10 mouse cellular contexts compared by ENCODE assay signal in the genomic region with DNA sequence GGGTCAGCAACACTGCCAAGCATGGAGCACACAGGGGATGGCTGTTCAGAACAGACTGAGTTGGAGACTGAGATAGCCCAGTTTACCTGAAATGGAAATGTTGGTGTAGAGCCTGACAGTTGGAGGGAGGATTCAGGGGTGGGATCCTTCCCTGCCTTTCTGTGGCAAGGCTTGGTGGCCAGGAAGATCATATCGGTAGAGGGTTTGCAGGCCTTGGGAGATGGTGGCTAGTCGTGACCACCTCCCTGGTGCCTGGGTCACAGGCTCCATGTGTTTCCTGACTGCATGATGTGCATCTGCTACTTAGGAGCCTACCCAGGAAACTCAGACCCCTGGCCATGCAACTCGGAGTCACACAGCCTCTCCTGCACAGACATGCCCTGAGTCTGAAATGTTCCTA.
DNase-seq lines count a peak whose midpoint lies in the region; ATAC-seq and TF ChIP-seq lines count a peak whose summit lies in the region.
"Had no signal": no experiment of that assay in that cellular context is flagged by ENCODE, and none has a peak within 500 bp of the region (broad histone marks: within the 10 kb centered on the region; RNA-seq: fewer than 3 reads in every experiment).

No protein-coding gene starts in this region.

- no peaks in the 10 kb centered on the region for H3K79me2 ChIP-seq in heart, adult 2 months (replicated peaks; ENCODE audit: control insufficient read depth, insufficient read depth, low read length)

- ATAC-seq in lung, embryonic 16.5 days (ENCODE audit: low read depth): no peak; the same call in 1 of the 2 replicates
- no peak for ATAC-seq in stomach, embryonic 16.5 days (ENCODE audit: insufficient read depth, low FRiP score)
- ATAC-seq: liver, embryonic 12.5 days had no signal

- H3K9me3 ChIP-seq in lung, embryonic 16.5 days (ENCODE audit: control insufficient read depth, low read length): no peaks in the 10 kb centered on the region
- no peaks in the 10 kb centered on the region for H3K9me3 ChIP-seq in stomach, embryonic 16.5 days (replicated peaks; ENCODE audit: control insufficient read depth, low read length)
- H3K9me3 ChIP-seq: liver, embryonic 12.5 days had no signal

- H3K4me1 ChIP-seq in heart, adult 2 months (ENCODE audit: control insufficient read depth, insufficient read depth, low read length): peaks cover 8% of the 10 kb centered on the region
- peaks cover 16% of the 10 kb centered on the region for H3K4me1 ChIP-seq in lung, embryonic 16.5 days (replicated peaks; ENCODE audit: control insufficient read depth, insufficient read depth, low read length)
- peaks cover 12% of the 10 kb centered on the region for H3K4me1 ChIP-seq in stomach, embryonic 16.5 days (ENCODE audit: control insufficient read depth, insufficient read depth, low read length)

- TF ChIP-seq CTCF in heart, adult 2 months (IDR thresholded peaks at IDR 0.05): no peak

- intact Hi-C loops in heart, adult 2 months (cut with DNase I): loop anchor here (2.0 kb wide), 1 partner anchor 89 kb away; no protein-coding TSS in a partner anchor
- intact Hi-C loops in heart, postnatal 36 days (cut with DNase I): loop anchor here (2.0 kb wide), 2 partner anchors 35 to 37 kb away; no protein-coding TSS in a partner anchor

- DNase-seq in heart, adult 2 months: no peak
- DNase-seq in heart, postnatal 36 days: no peak
- peak; percentile 9 for DNase-seq in kidney, adult 18-20 months
- no peak for DNase-seq in kidney, postnatal 4 days
- no peak for DNase-seq in lung, postnatal 36 days
- DNase-seq in natural killer cell, adult 2 months (ENCODE audit: low spot score in 2 of 2): no peak

- no peaks in the 10 kb centered on the region for H3K36me3 ChIP-seq in heart, adult 2 months (ENCODE audit: control insufficient read depth, insufficient read depth, low read length)
- no peaks in the 10 kb centered on the region for H3K36me3 ChIP-seq in lung, embryonic 16.5 days (ENCODE audit: control insufficient read depth, insufficient read depth, low read length)
- no peaks in the 10 kb centered on the region for H3K36me3 ChIP-seq in stomach, embryonic 16.5 days (ENCODE audit: control insufficient read depth, insufficient read depth, low read length)
- H3K36me3 ChIP-seq: liver, embryonic 12.5 days had no signal

- WGBS in heart, adult 2 months: 80% methylated on average over 3 of the region's 3 CpGs
- WGBS in lung, embryonic 16.5 days: 70% methylated on average over 3 of the region's 3 CpGs
- 74% methylated on average over 3 of the region's 3 CpGs for WGBS in stomach, embryonic 16.5 days

- no peak for TF ChIP-seq EP300 in heart, adult 2 months (IDR thresholded peaks at IDR 0.05; ENCODE audit: insufficient read depth, low read depth, low read length)

- no peak overlapping the region for H3K4me3 ChIP-seq in heart, adult 2 months
- no peak overlapping the region for H3K4me3 ChIP-seq in lung, embryonic 16.5 days (ENCODE audit: low read length)
- H3K4me3 ChIP-seq in stomach, embryonic 16.5 days (replicated peaks; ENCODE audit: low read length): no peak overlapping the region
- H3K4me3 ChIP-seq: erythroblast, embryonic 14.5 days; liver, embryonic 12.5 days had no signal

- H3K27ac ChIP-seq in heart, adult 2 months: peak overlapping the region; percentile 40
- peak overlapping the region; percentile 83 for H3K27ac ChIP-seq in lung, embryonic 16.5 days (ENCODE audit: low read length)
- peak overlapping the region; percentile 8; the same call in 1 of the 2 replicates for H3K27ac ChIP-seq in stomach, embryonic 16.5 days (ENCODE audit: low read length)
- H3K27ac ChIP-seq: liver, embryonic 12.5 days had no signal

- TF ChIP-seq POLR2A in heart, adult 2 months (IDR thresholded peaks at IDR 0.05; ENCODE audit: insufficient read depth, low read depth, low read length): no peak

- H3K9ac ChIP-seq in heart, adult 2 months (ENCODE audit: low read depth, low read length): no peak overlapping the region
- H3K9ac ChIP-seq in lung, embryonic 16.5 days (ENCODE audit: low read length): 0 out of 2 replicates have a peak overlapping the region, but pooled peaks have one; percentile 15
- no peak overlapping the region for H3K9ac ChIP-seq in stomach, embryonic 16.5 days (ENCODE audit: low read length)
- H3K9ac ChIP-seq: liver, embryonic 12.5 days had no signal

- no peaks in the 10 kb centered on the region for H3K27me3 ChIP-seq in heart, adult 2 months (ENCODE audit: control insufficient read depth, insufficient read depth, low read length)
- no peaks in the 10 kb centered on the region for H3K27me3 ChIP-seq in lung, embryonic 16.5 days (ENCODE audit: control insufficient read depth, insufficient read depth, low read depth, low read length)
- H3K27me3 ChIP-seq in stomach, embryonic 16.5 days (ENCODE audit: control insufficient read depth, insufficient read depth, low read length): no peaks in the 10 kb centered on the region

- no peak overlapping the region for H3K4me2 ChIP-seq in lung, embryonic 16.5 days (ENCODE audit: low read depth, low read length)
- H3K4me2 ChIP-seq in stomach, embryonic 16.5 days (ENCODE audit: low read depth, low read length): no peak overlapping the region
- H3K4me2 ChIP-seq: liver, embryonic 12.5 days had no signal

Comparison
In these comparisons a context has a peak if more than half of its experiments do, and no peak if none do; other contexts are left out.
1. H3K27ac ChIP-seq: peak in every context shown above with its lines; median percentile 83 in lung, embryonic 16.5 days; 40 in heart, adult 2 months; 8 in stomach, embryonic 16.5 days.